ENCODE assay signal across 15 mouse cellular contexts in genomic region chr2:77810748-77811147, GRCm38 (mm10).
DNase-seq lines count a peak whose midpoint lies in the region.
"Had no signal": no experiment of that assay in that cellular context is flagged by ENCODE, and none has a peak within 500 bp of the region (broad histone marks: within the 10 kb centered on the region; RNA-seq: fewer than 3 reads in every experiment).

No protein-coding gene starts in this region.

- DNase-seq in cerebellum, adult 18-20 months, result peak; percentile 56 to 60
- DNase-seq in cerebellum, postnatal 4 days (ENCODE audit: low spot score in 2 of 2), result no peak
- DNase-seq in cerebellum, adult 9-10 months, result peak; percentile 65
- DNase-seq in cerebellum, adult 11 months, result no peak
- DNase-seq in cerebellum, postnatal 10 days, result peak; percentile 57 to 59
- DNase-seq in cerebellum, postnatal 36 days, result peak; percentile 45 to 56
- no peak for DNase-seq in lung, postnatal 25 days (ENCODE audit: low spot score)
- no peak for DNase-seq in ovary, postnatal 10 days (ENCODE audit: low spot score)
- DNase-seq: adrenal gland, adult 8-10 months; adrenal gland, postnatal 25 days; forebrain, postnatal 0 days; gastrocnemius, adult 2 months; gastrocnemius, postnatal 14 days; heart, adult 18-20 months; kidney, adult 2 months had no signal

Comparison
In these comparisons a context has a peak if more than half of its experiments do, and no peak if none do; other contexts are left out.
1. DNase-seq: peak in cerebellum, adult 18-20 months (2 of 2), cerebellum, adult 9-10 months (single experiment), cerebellum, postnatal 10 days (2 of 2) and cerebellum, postnatal 36 days (2 of 2); none in cerebellum, postnatal 4 days (0 of 2), cerebellum, adult 11 months (single experiment), lung, postnatal 25 days (single experiment) and ovary, postnatal 10 days (single experiment).